Mouse (Mus musculus) hindbrain, embryonic 14.5 days (tissue): ENCODE measurements around the gene Fastk. TPM values are rescaled to one million over a fixed set of nuclear protein-coding genes. Genes with fewer than 3 reads are reported as not detected.

Source experiments
- ATAC-seq: fragments of 200-750 bp; cut with Nextera tagmentation; 2 replicates; pipeline ENCODE4 v1.8.0; 2017; ENCODE audit warnings: moderate number of reproducible peaks, mild to moderate bottlenecking, moderate TSS enrichment, moderate library complexity; ENCODE audit not compliant: low FRiP score
- DNase-seq: peaks from one replicate; pipeline ENCODE4 v3.0.0-alpha.2; 2015; ENCODE audit warnings: low spot score
- H3K27ac ChIP-seq: fragments of 300-500 bp; sonication (generic); 2 replicates; pipeline ENCODE4 v1.5.1; 2014; ENCODE audit warnings: mild to moderate bottlenecking, moderate library complexity
- H3K27me3 ChIP-seq: fragments of 300-500 bp; sonication (generic); 2 replicates; pipeline ENCODE4 v1.6.1; 2014; ENCODE audit warnings: mild to moderate bottlenecking, low read length, mixed read lengths; ENCODE audit not compliant: control insufficient read depth, insufficient read depth
- H3K36me3 ChIP-seq: fragments of 300-500 bp; sonication (generic); replicated peaks from 2 replicates; pipeline ENCODE4 v1.6.1; 2014; ENCODE audit not compliant: control insufficient read depth, insufficient read depth
- H3K4me1 ChIP-seq: fragments of 300-500 bp; sonication (generic); replicated peaks from 2 replicates; pipeline ENCODE4 v1.6.1; 2014; ENCODE audit warnings: antibody characterized with exemption, low read length, mixed read lengths; ENCODE audit not compliant: control insufficient read depth, insufficient read depth
- H3K4me2 ChIP-seq: fragments of 300-500 bp; sonication (generic); replicated peaks from 2 replicates; pipeline ENCODE4 v1.6.1; 2014; ENCODE audit warnings: mild to moderate bottlenecking, moderate library complexity
- H3K4me3 ChIP-seq: fragments of 300-500 bp; sonication (generic); replicated peaks from 2 replicates; pipeline ENCODE4 v1.5.1; 2014; ENCODE audit warnings: mild to moderate bottlenecking, low read length
- H3K9ac ChIP-seq: fragments of 300-500 bp; sonication (generic); 2 replicates; pipeline ENCODE4 v1.6.1; 2014
- H3K9me3 ChIP-seq: fragments of 300-500 bp; sonication (generic); 2 replicates; pipeline ENCODE4 v1.6.1; 2016; ENCODE audit warnings: low read length; ENCODE audit not compliant: control insufficient read depth
- WGBS: fragments of 180-500 bp; shearing (Covaris S2); extraction: QIAGEN DNeasy Blood & Tissue Kit; methylation state at CpG from one replicate; pipeline ENCODE4 v1.1.7; 2014; 5-methylcytosine and 5-hydroxymethylcytosine counted together
- polyA plus RNA-seq: library from polyadenylated mRNA; unstranded; fragments of >200 nt; fragmentation: Nextera tagmentation; extraction: Ambion mirVana; gene quantifications from 2 replicates; pipeline ENCODE4 v1.2.1, GENCODE M21; 2014

The Fastk gene
- polyA plus RNA-seq, 1 experiment from 2014 or later = 92.9 TPM

GRCm38 (mm10) chr5:24445428-24446080, 467 bp upstream of the Fastk start:
- ATAC-seq (no peak), DNase-seq (peak; percentile 30)
- no peaks in the 10 kb centered on the region for H3K9me3 ChIP-seq
- H3K27me3 ChIP-seq = 0 out of 2 replicates have a peak, but pooled peaks cover 4% of the 10 kb centered on the region
- H3K27ac ChIP-seq = peak overlapping the region; percentile 94
- peak overlapping the region; percentile 91 for H3K4me3 ChIP-seq
- peak overlapping the region; percentile 98 for H3K4me2 ChIP-seq
- H3K4me1 ChIP-seq = peaks cover 32% of the 10 kb centered on the region
- peaks cover 20% of the 10 kb centered on the region for H3K36me3 ChIP-seq
- 64% methylated on average over 20 of the region's 20 CpGs for WGBS
- peak overlapping the region; percentile 95 for H3K9ac ChIP-seq

- H3K4me3 ChIP-seq = peak overlapping the region; percentile 91
- peak overlapping the region; percentile 94; the same call in 1 of the 2 replicates for H3K27ac ChIP-seq
- ATAC-seq (no peak), DNase-seq (no peak)
- H3K4me2 ChIP-seq = peak overlapping the region; percentile 98
- 89% methylated on average over 12 of the region's 12 CpGs for WGBS
- H3K27me3 ChIP-seq = no peaks in the 10 kb centered on the region
- peaks cover 32% of the 10 kb centered on the region for H3K4me1 ChIP-seq
- H3K36me3 ChIP-seq = peaks cover 34% of the 10 kb centered on the region
- peak overlapping the region; percentile 95 for H3K9ac ChIP-seq
- no peaks in the 10 kb centered on the region for H3K9me3 ChIP-seq
These were observed 1.2 kb downstream of the Fastk start for GRCm38 (mm10) chr5:24443927-24444326.

- ATAC-seq (no peak), DNase-seq (no peak)
- Histone ChIP-seq H3K4me3 (no peak overlapping the region), H3K36me3 (peaks cover 39% of the 10 kb centered on the region), H3K4me2 (no peak overlapping the region), H3K9ac (no peak overlapping the region), H3K9me3 (no peaks in the 10 kb centered on the region), H3K27ac (no peak overlapping the region), H3K4me1 (peaks cover 29% of the 10 kb centered on the region), H3K27me3 (no peaks in the 10 kb centered on the region)
- 93% methylated on average over 7 of the region's 7 CpGs for WGBS
These were observed 1.9 kb downstream of the Fastk start for GRCm38 (mm10) chr5:24443204-24443603.

DNA sequence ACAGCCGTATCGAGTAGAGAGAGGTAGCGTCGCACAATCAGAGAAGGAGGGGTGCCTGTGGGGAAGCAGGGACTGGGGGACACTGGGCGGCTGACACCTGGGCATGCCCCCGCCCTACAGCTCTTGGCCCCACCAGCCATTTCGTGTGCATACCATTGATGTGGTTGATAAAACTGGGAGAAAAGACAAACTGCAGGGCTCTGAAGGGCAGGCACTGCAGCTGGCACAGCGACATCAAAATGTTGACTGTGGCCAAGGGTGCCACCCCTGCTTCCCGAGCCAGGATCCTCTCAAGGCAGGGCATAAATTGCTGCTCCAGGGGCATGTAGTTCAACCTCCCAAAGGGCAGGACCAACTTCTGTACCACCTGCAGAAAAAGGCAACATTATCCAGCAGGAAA, 3.1 kb downstream of the Fastk start:
- Histone ChIP-seq H3K36me3 (peaks cover 39% of the 10 kb centered on the region), H3K4me3 (no peak overlapping the region), H3K4me1 (peaks cover 21% of the 10 kb centered on the region), H3K27ac (no peak overlapping the region), H3K4me2 (no peak overlapping the region), H3K9ac (no peak overlapping the region), H3K27me3 (no peaks in the 10 kb centered on the region), H3K9me3 (no peaks in the 10 kb centered on the region)
- DNase-seq (no peak), ATAC-seq (no peak)
- WGBS = 90% methylated on average over 9 of the region's 9 CpGs

GRCm38 (mm10) chr5:24441187-24441586, 3.9 kb downstream of the Fastk start:
- no peak for DNase-seq
- peaks cover 39% of the 10 kb centered on the region for H3K36me3 ChIP-seq
- no peak overlapping the region for H3K4me3 ChIP-seq
- no peak overlapping the region for H3K9ac ChIP-seq
- no peaks in the 10 kb centered on the region for H3K9me3 ChIP-seq
- H3K27ac ChIP-seq = no peak overlapping the region
- H3K4me1 ChIP-seq = peaks cover 18% of the 10 kb centered on the region
- 91% methylated on average over 8 of the region's 8 CpGs for WGBS
- H3K4me2 ChIP-seq = no peak overlapping the region
- no peaks in the 10 kb centered on the region for H3K27me3 ChIP-seq
- no peak for ATAC-seq

GRCm38 (mm10) chr5:24433993-24434392, 11.1 kb downstream of the Fastk start:
- no peaks in the 10 kb centered on the region for H3K27me3 ChIP-seq
- H3K9ac ChIP-seq = no peak overlapping the region
- H3K27ac ChIP-seq = no peak overlapping the region
- no peak overlapping the region for H3K4me2 ChIP-seq
- 94% methylated on average over 8 of the region's 8 CpGs for WGBS
- ATAC-seq (no peak), DNase-seq (no peak)
- peaks cover 59% of the 10 kb centered on the region for H3K36me3 ChIP-seq
- no peaks in the 10 kb centered on the region for H3K4me1 ChIP-seq
- H3K4me3 ChIP-seq = no peak overlapping the region
- no peaks in the 10 kb centered on the region for H3K9me3 ChIP-seq

- H3K36me3 ChIP-seq = peaks cover 32% of the 10 kb centered on the region
- no peak for ATAC-seq
- 16% methylated on average over 9 of the region's 9 CpGs for whole genome bisulfite sequencing
- H3K9ac ChIP-seq = no peak overlapping the region
- no peaks in the 10 kb centered on the region; the same call in 1 of the 2 replicates for H3K27me3 ChIP-seq
- no peak for DNase-seq
- H3K9me3 ChIP-seq = no peaks in the 10 kb centered on the region
- H3K4me3 ChIP-seq = no peak overlapping the region
- H3K27ac ChIP-seq = no peak overlapping the region
- peaks cover 31% of the 10 kb centered on the region for H3K4me1 ChIP-seq
- H3K4me2 ChIP-seq = peak overlapping the region; percentile 77; the same call in 1 of the 2 replicates
These were observed 16.5 kb downstream of the Fastk start for GRCm38 (mm10) chr5:24428596-24428995.

DNA sequence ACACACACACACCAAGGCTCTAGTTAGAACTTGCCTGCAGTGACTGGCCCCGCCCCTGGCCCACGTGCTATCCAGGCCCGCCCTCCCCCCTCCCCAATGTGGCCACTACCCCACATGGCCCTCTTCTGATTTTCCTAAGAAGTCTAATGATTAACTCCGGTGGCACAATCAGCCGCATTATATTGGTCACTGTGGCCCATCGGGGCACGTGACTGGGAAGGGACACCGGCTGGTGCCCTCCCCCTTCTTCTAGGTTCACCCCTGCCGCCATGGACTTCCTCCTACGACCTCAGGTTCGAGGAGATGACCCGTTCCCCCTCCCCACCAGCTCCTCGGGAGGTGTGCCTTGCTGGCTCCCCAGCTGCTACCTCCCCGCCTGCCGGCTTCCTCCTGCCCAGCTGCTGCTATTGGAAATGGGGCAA, 17.1 kb downstream of the Fastk start:
- DNase-seq (no peak), ATAC-seq (no peak)
- Histone ChIP-seq H3K27me3 (no peaks in the 10 kb centered on the region; the same call in 1 of the 2 replicates), H3K4me3 (no peak overlapping the region), H3K9ac (0 out of 2 replicates have a peak overlapping the region, but pooled peaks have one; percentile 5), H3K36me3 (peaks cover 29% of the 10 kb centered on the region), H3K4me2 (peak overlapping the region; percentile 77; the same call in 1 of the 2 replicates), H3K9me3 (no peaks in the 10 kb centered on the region), H3K27ac (no peak overlapping the region), H3K4me1 (peaks cover 32% of the 10 kb centered on the region)
- WGBS = 8% methylated on average over 15 of the region's 15 CpGs

GRCm38 (mm10) chr5:24427285-24427633, 17.8 kb downstream of the Fastk start:
- Histone ChIP-seq H3K27ac (no peak overlapping the region), H3K4me1 (peaks cover 39% of the 10 kb centered on the region), H3K9me3 (no peaks in the 10 kb centered on the region), H3K27me3 (no peaks in the 10 kb centered on the region; the same call in 1 of the 2 replicates), H3K9ac (no peak overlapping the region), H3K4me2 (peak overlapping the region; percentile 77; the same call in 1 of the 2 replicates), H3K36me3 (peaks cover 22% of the 10 kb centered on the region), H3K4me3 (no peak overlapping the region)
- no peak for DNase-seq
- no peak for ATAC-seq
- 14% methylated on average over 12 of the region's 12 CpGs for WGBS
